Mouse (Mus musculus): ENCODE measurements around the gene Gbp3.

GRCm38 (mm10) chr3:142619606-142620005 lies 59.8 kb downstream of the Gbp3 start:
- TF ChIP-seq GATA1 (IDR thresholded peaks at IDR 0.05; ENCODE audit: borderline replicate concordance, low read length) (no peak), FLI1 (IDR thresholded peaks at IDR 0.05; ENCODE audit: low read length) (no peak)

All from megakaryocyte, embryonic 14.5 days (primary cell).